Mouse (Mus musculus) kidney, embryonic 14.5 days (tissue): ENCODE data around the gene Dus1l. TPM values are rescaled to one million over a fixed set of nuclear protein-coding genes. Genes with fewer than 3 reads are reported as not detected.
"Not testable (repeated sequence)": the region's sequence is repeated elsewhere in the genome, so short reads cannot be mapped to it uniquely, and the experiment has no call there.

Source experiments
- ATAC-seq: fragments of 200-750 bp; cut with Nextera tagmentation; 2 replicates; pipeline ENCODE4 v1.8.0; 2017; ENCODE audit warnings: moderate number of reproducible peaks, mild to moderate bottlenecking, moderate TSS enrichment, moderate library complexity; ENCODE audit not compliant: low FRiP score, low TSS enrichment
- H3K27ac ChIP-seq: fragments of 300-500 bp; sonication (generic); 2 replicates; pipeline ENCODE4 v1.5.1; 2014; ENCODE audit warnings: low read depth, mild to moderate bottlenecking, low read length, moderate library complexity, mixed read lengths
- H3K27me3 ChIP-seq: fragments of 300-500 bp; sonication (generic); 2 replicates; pipeline ENCODE4 v1.6.1; 2014; ENCODE audit warnings: mild to moderate bottlenecking, low read length; ENCODE audit not compliant: control insufficient read depth, insufficient read depth
- H3K36me3 ChIP-seq: fragments of 300-500 bp; sonication (generic); 2 replicates; pipeline ENCODE4 v1.6.1; 2014; ENCODE audit warnings: low read length, mixed read lengths; ENCODE audit not compliant: control insufficient read depth, insufficient read depth
- H3K4me1 ChIP-seq: fragments of 300-500 bp; sonication (generic); 2 replicates; pipeline ENCODE4 v1.6.1; 2014; ENCODE audit warnings: low read length, mixed read lengths; ENCODE audit not compliant: control insufficient read depth, insufficient read depth
- H3K4me2 ChIP-seq: fragments of 300-500 bp; sonication (generic); replicated peaks from 2 replicates; pipeline ENCODE4 v1.6.1; 2014; ENCODE audit warnings: low read depth, mild to moderate bottlenecking, low read length
- H3K4me3 ChIP-seq: fragments of 300-500 bp; sonication (generic); 2 replicates; pipeline ENCODE4 v1.5.1; 2014; ENCODE audit warnings: mild to moderate bottlenecking, low read length
- H3K9ac ChIP-seq: fragments of 300-500 bp; sonication (generic); 2 replicates; pipeline ENCODE4 v1.6.1; 2014; ENCODE audit warnings: low read depth, mild to moderate bottlenecking, low read length, moderate library complexity
- H3K9me3 ChIP-seq: fragments of 300-500 bp; sonication (generic); 2 replicates; pipeline ENCODE4 v1.6.1; 2016; ENCODE audit warnings: low read length; ENCODE audit not compliant: control insufficient read depth
- WGBS: fragments of 180-500 bp; shearing (Covaris S2); extraction: QIAGEN DNeasy Blood & Tissue Kit; methylation state at CpG from one replicate; pipeline ENCODE4 v1.1.7; 2014; 5-methylcytosine and 5-hydroxymethylcytosine counted together
- polyA plus RNA-seq: library from polyadenylated mRNA; unstranded; fragments of >200 nt; fragmentation: Nextera tagmentation; extraction: Ambion mirVana; gene quantifications from 2 replicates; pipeline ENCODE4 v1.2.1, GENCODE M21; 2014

The Dus1l gene
- polyA plus RNA-seq, 1 experiment from 2014 or later, result 80.3 TPM

GRCm38 (mm10) chr11:120804274-120804673 lies 8.1 kb upstream of the Dus1l start:
- WGBS, result 81% methylated on average over 7 of the region's 7 CpGs
- no peak for ATAC-seq
- H3K4me1 ChIP-seq, result no peaks in the 10 kb centered on the region
- no peak overlapping the region for H3K9ac ChIP-seq
- no peaks in the 10 kb centered on the region for H3K27me3 ChIP-seq
- no peak overlapping the region for H3K27ac ChIP-seq
- no peak overlapping the region for H3K4me2 ChIP-seq
- H3K4me3 ChIP-seq, result no peak overlapping the region
- H3K9me3 ChIP-seq, result no peaks in the 10 kb centered on the region
- peaks cover 41% of the 10 kb centered on the region for H3K36me3 ChIP-seq

DNA sequence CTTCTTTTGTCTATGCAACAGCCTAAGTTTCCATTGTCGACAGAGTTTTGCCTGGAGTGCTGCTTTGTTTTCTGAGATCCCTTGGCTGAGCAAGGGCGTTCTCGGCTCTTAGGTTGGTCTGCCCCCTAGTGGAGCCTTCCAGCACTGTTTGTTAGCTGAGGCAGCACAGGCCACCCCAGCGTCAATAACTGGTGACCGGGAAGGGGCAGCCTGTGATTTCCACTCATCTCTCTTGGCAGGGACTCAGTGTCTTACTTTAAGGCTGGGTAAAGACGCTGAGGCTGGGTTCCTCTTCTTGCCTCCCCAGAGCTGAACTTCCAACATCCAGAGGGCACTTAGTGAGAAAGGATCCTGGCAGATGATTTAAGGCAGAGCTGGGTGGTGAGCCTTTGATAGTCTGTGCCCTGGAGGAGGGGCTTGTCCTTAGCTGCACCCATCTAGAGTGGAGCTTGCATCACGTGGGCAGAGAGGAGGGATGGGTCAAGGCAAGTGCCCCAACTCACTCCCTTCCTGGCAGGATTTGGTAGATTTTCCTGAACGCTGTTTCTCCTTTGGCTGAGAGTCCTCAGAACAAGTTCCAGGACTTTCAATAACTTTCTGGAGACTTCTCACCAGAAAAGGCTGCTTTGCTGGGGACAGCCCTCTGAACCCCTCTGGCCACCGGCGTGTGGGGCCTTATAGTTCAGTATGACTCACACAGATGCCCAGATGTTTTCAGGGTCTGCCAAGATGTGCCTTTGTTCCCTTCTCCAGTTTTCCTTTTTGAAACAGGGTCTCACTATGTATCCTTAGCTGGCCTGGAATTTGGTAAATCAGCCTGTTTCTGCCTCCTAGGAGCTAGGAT lies 4.1 kb upstream of the Dus1l start:
- Histone ChIP-seq H3K9me3 (no peaks in the 10 kb centered on the region), H3K27ac (no peak overlapping the region), H3K9ac (0 out of 2 replicates have a peak overlapping the region, but pooled peaks have one; percentile 37), H3K4me2 (no peak overlapping the region), H3K4me3 (no peak overlapping the region), H3K4me1 (peaks cover 4% of the 10 kb centered on the region), H3K36me3 (peaks cover under 1% of the 10 kb centered on the region; the same call in 1 of the 2 replicates), H3K27me3 (no peaks in the 10 kb centered on the region)
- 13% methylated on average over 10 of the region's 10 CpGs for WGBS
- peak; percentile 75 for ATAC-seq

DNA sequence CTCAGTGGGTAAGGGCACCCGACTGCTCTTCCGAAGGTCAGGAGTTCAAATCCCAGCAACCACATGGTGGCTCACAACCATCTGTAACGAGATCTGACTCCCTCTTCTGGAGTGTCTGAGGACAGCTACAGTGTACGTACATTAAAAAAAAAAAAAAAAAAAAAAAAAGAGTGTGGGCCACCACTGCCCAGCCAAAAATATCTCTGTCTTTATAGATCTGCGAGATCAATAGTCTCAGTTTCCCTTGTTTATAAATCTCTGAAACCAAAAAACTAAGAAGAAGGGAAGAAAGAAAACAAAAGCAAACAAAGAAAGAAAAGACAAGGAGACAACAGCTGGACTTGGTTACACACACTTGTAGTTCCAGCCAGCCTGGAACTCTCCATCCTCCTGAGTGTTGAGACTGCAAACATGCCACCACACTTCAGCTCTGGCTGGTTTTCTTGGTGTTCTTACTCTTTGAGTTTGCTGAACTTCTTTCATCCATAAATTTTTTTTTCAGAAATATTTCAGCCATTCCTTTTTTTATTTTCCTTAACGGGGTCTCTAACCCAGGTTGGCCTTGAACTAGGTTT lies 3.2 kb upstream of the Dus1l start:
- WGBS, result 69% methylated on average over 6 of the region's 6 CpGs

GRCm38 (mm10) chr11:120798244-120798643 lies 2.0 kb upstream of the Dus1l start:
- Histone ChIP-seq H3K9ac (no peak overlapping the region), H3K4me1 (peaks cover 10% of the 10 kb centered on the region), H3K9me3 (no peaks in the 10 kb centered on the region), H3K27me3 (no peaks in the 10 kb centered on the region), H3K4me2 (no peak overlapping the region), H3K36me3 (peaks cover 11% of the 10 kb centered on the region; the same call in 1 of the 2 replicates), H3K4me3 (no peak overlapping the region), H3K27ac (no peak overlapping the region)
- no peak for ATAC-seq
- WGBS, result 92% methylated on average over 3 of the region's 3 CpGs

More for the DNA sequence above, 3.2 kb upstream of the Dus1l start:
- no peaks in the 10 kb centered on the region for H3K27me3 ChIP-seq
- no peaks in the 10 kb centered on the region; the same call in 1 of the 2 replicates for H3K36me3 ChIP-seq
- H3K9ac ChIP-seq, result no peak overlapping the region
- peaks cover 10% of the 10 kb centered on the region for H3K4me1 ChIP-seq
- no peak overlapping the region for H3K4me2 ChIP-seq
- no peaks in the 10 kb centered on the region for H3K9me3 ChIP-seq
- ATAC-seq, result no peak
- H3K27ac ChIP-seq, result no peak overlapping the region
- no peak overlapping the region for H3K4me3 ChIP-seq

DNA sequence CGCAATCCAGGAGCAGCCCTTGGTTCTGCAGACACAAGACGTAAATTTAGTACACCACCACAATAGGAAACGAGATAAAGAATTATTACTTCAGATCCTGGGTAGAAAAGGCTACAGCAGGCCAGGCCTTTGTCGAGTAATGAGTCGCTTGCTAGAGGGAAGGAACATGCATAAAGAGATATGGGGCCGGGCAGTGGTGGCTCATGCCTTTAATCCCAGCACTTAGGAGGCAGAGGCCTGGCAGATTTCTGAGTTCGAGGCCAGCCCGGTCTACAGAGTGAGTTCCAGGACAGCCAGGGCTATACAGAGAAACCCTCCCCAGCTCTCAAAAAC lies 377 bp upstream of the Dus1l start:
- H3K27ac ChIP-seq, result peak overlapping the region; percentile 81
- 33% methylated on average over 8 of the region's 8 CpGs for WGBS
- peak overlapping the region; percentile 92 for H3K4me3 ChIP-seq
- peak; percentile 11; the same call in 1 of the 2 replicates for ATAC-seq
- H3K4me2 ChIP-seq, result peak overlapping the region; percentile 29
- H3K9ac ChIP-seq, result peak overlapping the region; percentile 90; the same call in 1 of the 2 replicates
- no peaks in the 10 kb centered on the region for H3K27me3 ChIP-seq
- no peaks in the 10 kb centered on the region for H3K9me3 ChIP-seq
- H3K4me1 ChIP-seq, result peaks cover 10% of the 10 kb centered on the region
- peaks cover 28% of the 10 kb centered on the region for H3K36me3 ChIP-seq

- Histone ChIP-seq H3K27me3 (no peaks in the 10 kb centered on the region), H3K9ac (no peak overlapping the region), H3K4me3 (no peak overlapping the region), H3K36me3 (peaks cover 59% of the 10 kb centered on the region), H3K4me2 (no peak overlapping the region), H3K27ac (no peak overlapping the region), H3K9me3 (no peaks in the 10 kb centered on the region), H3K4me1 (peaks cover 10% of the 10 kb centered on the region)
- WGBS, result 93% methylated on average over 9 of the region's 9 CpGs
- no peak for ATAC-seq
Measured at GRCm38 (mm10) chr11:120792652-120793051, 3.6 kb downstream of the Dus1l start.

GRCm38 (mm10) chr11:120789810-120790209 lies 6.4 kb downstream of the Dus1l start:
- Histone ChIP-seq H3K27me3 (no peaks in the 10 kb centered on the region), H3K4me1 (peaks cover 9% of the 10 kb centered on the region), H3K9me3 (no peaks in the 10 kb centered on the region), H3K9ac (no peak overlapping the region), H3K4me3 (no peak overlapping the region), H3K4me2 (no peak overlapping the region), H3K27ac (no peak overlapping the region), H3K36me3 (peaks cover 80% of the 10 kb centered on the region)
- ATAC-seq, result no peak
- WGBS, result 90% methylated on average over 3 of the region's 3 CpGs

DNA sequence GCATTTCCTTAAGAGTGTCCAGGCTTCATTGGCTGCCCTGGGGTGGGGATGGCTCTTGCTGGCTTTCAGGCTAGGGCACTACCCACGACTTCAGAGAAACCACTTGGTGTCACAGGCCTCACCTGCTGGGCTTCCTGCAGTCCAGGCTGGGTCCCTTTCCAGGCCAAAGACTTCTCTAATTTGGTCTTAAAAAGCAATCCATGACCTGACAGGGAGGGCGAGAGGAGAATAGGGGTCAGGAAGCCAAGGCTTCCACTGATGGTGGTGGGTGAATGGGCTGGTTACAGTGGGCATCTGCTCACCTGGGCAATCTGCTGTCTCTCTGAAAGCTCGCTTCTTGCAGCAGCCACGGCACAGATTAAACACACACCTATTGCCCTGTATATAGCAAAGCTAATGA lies 6.8 kb downstream of the Dus1l start:
- Histone ChIP-seq H3K4me2 (no peak overlapping the region), H3K9me3 (no peaks in the 10 kb centered on the region), H3K4me1 (peaks cover 8% of the 10 kb centered on the region), H3K4me3 (no peak overlapping the region), H3K27me3 (no peaks in the 10 kb centered on the region), H3K27ac (no peak overlapping the region), H3K9ac (no peak overlapping the region), H3K36me3 (peaks cover 80% of the 10 kb centered on the region)
- 89% methylated on average over 4 of the region's 4 CpGs for WGBS
- no peak for ATAC-seq

DNA sequence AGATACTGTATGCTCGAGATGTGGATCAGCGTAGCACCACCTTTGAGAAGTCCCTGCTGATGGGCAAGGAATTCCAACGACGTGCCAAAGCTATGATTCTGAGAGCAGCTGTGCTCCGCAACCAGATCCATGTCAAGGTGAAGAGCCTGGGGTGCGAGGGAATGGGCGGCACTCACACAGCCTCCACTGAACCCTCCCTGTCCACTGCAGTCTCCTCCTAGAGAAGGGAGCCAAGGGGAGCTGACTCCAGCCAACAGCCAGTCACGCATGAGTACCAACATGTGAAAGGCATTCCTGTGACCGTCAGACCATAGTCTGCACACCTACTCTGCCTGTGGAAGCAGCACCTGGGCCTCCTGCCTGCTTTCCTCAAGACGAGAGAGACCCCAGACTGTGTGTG lies 7.7 kb downstream of the Dus1l start:
- ATAC-seq, result 0 out of 2 replicates have a peak, but pooled peaks have one; percentile 16
- Histone ChIP-seq H3K36me3 (peaks cover 71% of the 10 kb centered on the region), H3K4me1 (peaks cover 10% of the 10 kb centered on the region)
- H3K4me3 ChIP-seq, H3K27ac ChIP-seq, H3K9ac ChIP-seq, H3K4me2 ChIP-seq, H3K27me3 ChIP-seq, H3K9me3 ChIP-seq: not testable (repeated sequence)
- WGBS, result 67% methylated on average over 9 of the region's 10 CpGs
